Mouse (Mus musculus): ENCODE measurements around the gene Gm44805. TPM values are rescaled to one million over a fixed set of nuclear protein-coding genes. Genes with fewer than 3 reads are reported as not detected.

Gene Gm44805
- polyA plus RNA-seq, 1 experiment from 2014 or later: not detected

- 3% methylated on average over 20 of the region's 20 CpGs for WGBS
- H3K36me3 ChIP-seq: peaks cover 45% of the 10 kb centered on the region
- peak; percentile 68 for ATAC-seq (ENCODE audit: insufficient number of reproducible peaks, low FRiP score)
- H3K27ac ChIP-seq (ENCODE audit: poor library complexity, severe bottlenecking): peak within 1 kb of the TSS; percentile 61
- no peaks in the 10 kb centered on the region for H3K9me3 ChIP-seq (replicated peaks)
- H3K4me2 ChIP-seq: peak within 1 kb of the TSS; percentile 86
- peak within 1 kb of the TSS; percentile 55 for H3K4me3 ChIP-seq
- peak within 1 kb of the TSS; percentile 68 for H3K9ac ChIP-seq
- H3K4me1 ChIP-seq (replicated peaks): peaks cover 46% of the 10 kb centered on the region
- H3K27me3 ChIP-seq (replicated peaks): no peaks in the 10 kb centered on the region
These were observed 17.9 kb upstream of the Gm44805 start, which contains the start of gene Apoe for GRCm38 (mm10) chr7:19698907-19699826. Gene Apoe (minus strand): TSS chr7:19699188.

GRCm38 (mm10) chr7:19697949-19698906, 17.0 kb upstream of the Gm44805 start:
- H3K27ac ChIP-seq (ENCODE audit: poor library complexity, severe bottlenecking): peak overlapping the region; percentile 61
- peak overlapping the region; percentile 55 for H3K4me3 ChIP-seq
- ATAC-seq (ENCODE audit: insufficient number of reproducible peaks, low FRiP score): no peak
- H3K9me3 ChIP-seq (replicated peaks): no peaks in the 10 kb centered on the region
- peak overlapping the region; percentile 86 for H3K4me2 ChIP-seq
- 2% methylated on average over 28 of the region's 28 CpGs for WGBS
- no peaks in the 10 kb centered on the region for H3K27me3 ChIP-seq (replicated peaks)
- H3K4me1 ChIP-seq (replicated peaks): peaks cover 54% of the 10 kb centered on the region
- peaks cover 36% of the 10 kb centered on the region for H3K36me3 ChIP-seq
- peak overlapping the region; percentile 68 for H3K9ac ChIP-seq

DNA sequence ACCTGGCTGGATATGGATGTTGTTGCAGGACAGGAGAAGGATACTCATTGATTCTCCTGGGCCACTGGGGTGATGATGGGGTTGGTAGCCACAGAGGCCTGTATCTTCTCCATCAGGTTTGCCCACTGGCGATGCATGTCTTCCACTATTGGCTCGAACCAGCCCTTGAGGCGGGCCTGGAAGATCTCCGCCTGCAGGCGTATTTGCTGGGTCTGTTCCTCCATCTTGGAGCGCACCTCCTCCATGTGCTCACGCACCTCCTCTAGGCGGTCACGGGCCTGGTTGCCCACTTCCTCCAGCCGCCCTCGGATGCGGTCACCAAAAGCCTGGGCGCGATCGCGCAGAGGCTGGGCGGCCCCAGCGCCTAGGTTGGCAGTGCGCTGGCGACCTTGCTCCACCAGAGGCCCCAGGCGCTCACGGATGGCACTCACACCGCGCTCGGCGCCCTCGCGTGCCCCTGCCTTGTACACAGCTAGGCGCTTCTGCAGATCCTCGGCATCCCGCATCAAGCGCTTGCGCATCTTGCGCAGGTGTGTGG, 15.2 kb upstream of the Gm44805 start:
- peaks cover 62% of the 10 kb centered on the region for H3K4me1 ChIP-seq (replicated peaks)
- no peak for ATAC-seq (ENCODE audit: insufficient number of reproducible peaks, low FRiP score)
- H3K9ac ChIP-seq: 0 out of 2 replicates have a peak overlapping the region, but pooled peaks have one; percentile 11
- WGBS: 87% methylated on average over 34 of the region's 34 CpGs
- H3K4me3 ChIP-seq: no peak overlapping the region
- peak overlapping the region; percentile 95; the same call in 1 of the 2 replicates for H3K27ac ChIP-seq (ENCODE audit: poor library complexity, severe bottlenecking)
- no peaks in the 10 kb centered on the region for H3K27me3 ChIP-seq (replicated peaks)
- no peaks in the 10 kb centered on the region for H3K9me3 ChIP-seq (replicated peaks)
- H3K36me3 ChIP-seq: peaks cover 18% of the 10 kb centered on the region
- 0 out of 2 replicates have a peak overlapping the region, but pooled peaks have one; percentile 86 for H3K4me2 ChIP-seq

DNA sequence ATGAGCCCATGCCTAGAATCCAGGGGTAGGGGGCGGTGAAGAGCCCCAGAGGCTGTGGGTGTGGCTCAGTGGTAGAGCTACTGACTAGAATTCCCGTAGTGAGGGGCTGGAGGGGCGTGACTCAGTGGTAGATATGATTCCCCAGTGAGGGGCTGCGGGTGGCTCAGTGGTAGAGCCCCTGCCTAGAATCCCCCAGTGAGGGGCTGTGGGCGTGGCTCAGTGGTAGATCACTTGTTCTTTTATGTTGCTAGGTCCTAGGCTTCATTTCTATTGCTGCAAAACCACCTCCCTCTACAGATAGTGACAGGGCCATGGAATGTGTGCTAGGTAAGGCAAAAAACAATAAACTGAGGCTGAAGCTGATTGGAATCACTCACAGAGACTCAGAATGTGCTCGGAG, 14.7 kb upstream of the Gm44805 start:
- Histone ChIP-seq H3K27me3 (replicated peaks) (no peaks in the 10 kb centered on the region), H3K4me2 (no peak overlapping the region), H3K9me3 (replicated peaks) (no peaks in the 10 kb centered on the region), H3K9ac (no peak overlapping the region), H3K36me3 (peaks cover 17% of the 10 kb centered on the region), H3K27ac (ENCODE audit: poor library complexity, severe bottlenecking) (peak overlapping the region; percentile 95), H3K4me3 (no peak overlapping the region), H3K4me1 (replicated peaks) (peaks cover 58% of the 10 kb centered on the region)
- 73% methylated on average over 6 of the region's 6 CpGs for WGBS
- no peak for ATAC-seq (ENCODE audit: insufficient number of reproducible peaks, low FRiP score)

GRCm38 (mm10) chr7:19695213-19695594, 14.0 kb upstream of the Gm44805 start:
- Histone ChIP-seq H3K27ac (ENCODE audit: poor library complexity, severe bottlenecking) (peak overlapping the region; percentile 95), H3K9ac (peak overlapping the region; percentile 37; the same call in 1 of the 2 replicates), H3K9me3 (replicated peaks) (no peaks in the 10 kb centered on the region), H3K4me2 (peak overlapping the region; percentile 23; the same call in 1 of the 2 replicates), H3K4me3 (no peak overlapping the region), H3K4me1 (replicated peaks) (peaks cover 52% of the 10 kb centered on the region), H3K36me3 (peaks cover 17% of the 10 kb centered on the region), H3K27me3 (replicated peaks) (no peaks in the 10 kb centered on the region)
- ATAC-seq (ENCODE audit: insufficient number of reproducible peaks, low FRiP score): peak; percentile 66
- 4% methylated on average over 8 of the region's 8 CpGs for WGBS

DNA sequence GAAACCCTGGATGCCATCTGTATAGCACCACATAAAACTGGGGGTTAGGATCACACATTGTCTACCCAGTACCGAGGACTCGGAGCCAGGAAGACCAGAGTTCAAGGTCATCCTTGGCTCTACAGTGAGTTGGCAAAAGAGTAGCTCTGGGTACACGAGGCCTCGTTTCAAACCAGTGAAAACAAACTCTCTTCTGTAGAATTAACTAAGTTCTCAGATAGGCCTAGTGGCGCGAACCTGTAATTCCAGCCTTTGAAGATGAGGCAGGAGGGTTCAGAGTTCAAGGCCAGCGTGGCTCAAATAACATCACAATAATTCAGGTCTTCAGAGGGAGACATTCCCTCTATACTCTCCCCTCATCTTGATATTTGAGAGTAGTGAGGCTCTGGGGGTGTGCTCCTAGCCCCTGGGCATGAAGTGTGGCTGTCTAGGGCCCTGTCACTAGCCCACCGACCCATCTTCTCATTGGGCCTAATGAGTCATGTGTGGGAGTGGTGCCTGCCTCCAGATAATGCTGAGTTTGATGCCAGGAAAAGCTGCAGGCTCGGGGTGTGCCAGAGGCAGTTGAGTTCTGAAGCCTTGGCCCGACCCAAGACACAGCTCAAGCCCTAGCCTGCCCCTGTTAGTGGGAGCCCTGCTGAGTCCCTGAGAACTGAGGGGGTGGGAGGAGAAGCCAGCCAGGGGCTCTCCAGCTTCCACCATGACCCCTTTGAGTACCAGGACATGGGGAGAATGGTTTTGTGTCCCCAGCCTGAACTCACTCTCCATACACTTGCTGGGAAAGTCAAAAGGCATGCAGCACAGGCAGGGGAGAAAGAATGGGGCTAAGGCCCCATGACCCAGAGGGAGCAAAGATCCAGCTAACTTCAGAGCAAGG, 13.4 kb upstream of the Gm44805 start:
- Histone ChIP-seq H3K27me3 (replicated peaks) (no peaks in the 10 kb centered on the region), H3K27ac (ENCODE audit: poor library complexity, severe bottlenecking) (peak overlapping the region; percentile 95), H3K4me2 (peak overlapping the region; percentile 23; the same call in 1 of the 2 replicates), H3K9ac (peak overlapping the region; percentile 37; the same call in 1 of the 2 replicates), H3K9me3 (replicated peaks) (no peaks in the 10 kb centered on the region), H3K4me1 (replicated peaks) (peaks cover 50% of the 10 kb centered on the region), H3K4me3 (no peak overlapping the region), H3K36me3 (peaks cover 17% of the 10 kb centered on the region)
- WGBS: 62% methylated on average over 10 of the region's 10 CpGs
- no peak for ATAC-seq (ENCODE audit: insufficient number of reproducible peaks, low FRiP score)

DNA sequence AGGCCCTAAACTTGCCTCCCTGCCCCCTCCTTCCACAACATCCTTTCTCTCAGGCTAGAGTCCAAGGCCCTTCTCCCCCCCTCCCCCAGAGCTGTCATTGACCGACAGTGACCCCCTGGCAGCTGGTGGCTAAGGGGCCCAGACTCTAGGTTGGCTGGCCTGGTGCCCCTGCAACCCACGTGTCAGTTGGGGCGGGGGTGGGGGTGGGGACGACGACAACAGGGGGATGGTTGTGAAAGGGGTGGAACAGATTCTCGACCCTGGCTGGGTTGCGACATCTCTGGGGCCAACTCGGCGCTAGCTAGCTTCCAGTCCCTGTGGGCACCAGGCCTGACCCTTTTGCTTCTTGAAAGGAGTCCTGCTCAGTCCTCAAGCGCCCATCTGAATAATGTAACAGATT, 12.2 kb upstream of the Gm44805 start:
- H3K27ac ChIP-seq (ENCODE audit: poor library complexity, severe bottlenecking): peak overlapping the region; percentile 62

DNA sequence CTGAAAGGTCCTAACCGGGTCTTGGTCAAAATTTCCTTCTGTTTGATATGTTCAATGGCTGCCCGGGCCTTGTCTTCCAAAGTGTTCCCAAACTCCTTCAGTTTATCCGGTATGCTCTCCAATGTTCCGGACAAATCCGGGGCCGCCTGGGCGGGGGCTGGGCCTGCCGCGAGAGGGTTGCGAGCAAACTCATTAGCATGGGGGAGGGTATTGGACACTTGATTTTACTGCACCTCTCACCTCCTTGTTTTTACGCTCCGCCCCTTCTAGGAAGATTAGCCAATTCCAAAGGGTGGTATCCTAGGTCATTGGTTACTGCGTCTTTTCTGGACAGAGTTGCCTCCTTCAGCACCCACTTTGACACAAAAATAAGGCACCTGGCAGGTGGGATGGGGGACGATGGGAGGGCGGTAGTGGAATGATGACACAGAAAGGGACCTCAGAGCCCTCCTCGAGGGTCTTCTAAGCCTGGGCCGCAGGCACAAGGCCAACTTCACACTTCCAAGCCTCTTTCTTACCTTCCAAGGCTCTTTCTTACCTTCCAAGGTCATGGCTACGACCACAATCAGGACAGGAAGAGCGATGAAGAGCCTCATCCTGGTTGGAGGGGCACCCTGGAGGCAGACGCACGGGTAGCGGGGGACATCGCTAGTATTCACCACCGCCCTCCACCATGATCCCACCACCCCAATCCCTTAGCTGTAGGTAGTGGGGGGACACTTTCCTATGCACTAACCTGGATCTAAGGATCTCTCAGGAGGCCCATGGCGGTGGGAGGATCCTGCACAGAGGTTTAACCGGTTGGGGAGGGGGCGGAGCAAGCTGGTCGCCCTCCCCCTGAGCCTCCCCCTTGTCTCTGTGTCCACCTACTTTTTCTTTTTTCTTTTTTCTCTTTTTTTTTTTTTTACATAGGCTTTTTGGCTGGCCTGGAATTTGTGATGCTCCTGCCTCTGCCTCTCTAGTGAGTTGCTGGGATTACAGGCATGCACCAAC, 10.9 kb upstream of the Gm44805 start, which contains the start of gene Apoc1:
TSS of gene Apoc1 (minus strand) at position 788 of the 993 bp plus-strand sequence.
- no peak within 1 kb of the TSS for H3K4me3 ChIP-seq
- H3K9ac ChIP-seq: peak within 1 kb of the TSS; percentile 8; the same call in 1 of the 2 replicates
- H3K4me2 ChIP-seq: peak within 1 kb of the TSS; percentile 35
- H3K36me3 ChIP-seq: peaks cover 14% of the 10 kb centered on the region
- peak within 1 kb of the TSS; percentile 62 for H3K27ac ChIP-seq (ENCODE audit: poor library complexity, severe bottlenecking)
- peaks cover 39% of the 10 kb centered on the region for H3K4me1 ChIP-seq (replicated peaks)
- H3K27me3 ChIP-seq (replicated peaks): no peaks in the 10 kb centered on the region
- no peaks in the 10 kb centered on the region for H3K9me3 ChIP-seq (replicated peaks)
- 45% methylated on average over 28 of the region's 28 CpGs for WGBS
- ATAC-seq (ENCODE audit: insufficient number of reproducible peaks, low FRiP score): no peak

More for the DNA sequence above, 12.2 kb upstream of the Gm44805 start:
- peak overlapping the region; percentile 35 for H3K4me2 ChIP-seq
- no peaks in the 10 kb centered on the region for H3K9me3 ChIP-seq (replicated peaks)
- H3K4me1 ChIP-seq (replicated peaks): peaks cover 39% of the 10 kb centered on the region
- no peak overlapping the region for H3K4me3 ChIP-seq
- H3K36me3 ChIP-seq: peaks cover 17% of the 10 kb centered on the region
- 26% methylated on average over 10 of the region's 10 CpGs for WGBS
- peak overlapping the region; percentile 8; the same call in 1 of the 2 replicates for H3K9ac ChIP-seq
- H3K27me3 ChIP-seq (replicated peaks): no peaks in the 10 kb centered on the region
- peak; percentile 38; the same call in 1 of the 2 replicates for ATAC-seq (ENCODE audit: insufficient number of reproducible peaks, low FRiP score)

- 71% methylated on average over 6 of the region's 6 CpGs for WGBS
- Histone ChIP-seq H3K4me2 (0 out of 2 replicates have a peak overlapping the region, but pooled peaks have one; percentile 1), H3K4me1 (replicated peaks) (peaks cover 39% of the 10 kb centered on the region), H3K27me3 (replicated peaks) (no peaks in the 10 kb centered on the region), H3K36me3 (peaks cover 6% of the 10 kb centered on the region), H3K9me3 (replicated peaks) (no peaks in the 10 kb centered on the region), H3K9ac (no peak overlapping the region), H3K27ac (ENCODE audit: poor library complexity, severe bottlenecking) (no peak overlapping the region), H3K4me3 (no peak overlapping the region)
- no peak for ATAC-seq (ENCODE audit: insufficient number of reproducible peaks, low FRiP score)
These were observed 10.2 kb upstream of the Gm44805 start for GRCm38 (mm10) chr7:19691434-19691833.

Data from heart, embryonic 12.5 days (tissue).